Mouse (Mus musculus) erythroblast, embryonic 14.5 days (primary cell): ENCODE data around the gene Rbm6. TPM values are rescaled to one million over a fixed set of nuclear protein-coding genes. Genes with fewer than 3 reads are reported as not detected.

ENCODE experiments used
- H3K27me3 ChIP-seq: 2 replicates; pipeline ENCODE4 v1.6.1; 2012; ENCODE audit warnings: inconsistent platforms; ENCODE audit not compliant: control insufficient read depth
- H3K36me3 ChIP-seq: 2 replicates; pipeline ENCODE4 v1.6.1; 2012; ENCODE audit warnings: mild to moderate bottlenecking, inconsistent platforms; ENCODE audit not compliant: control insufficient read depth
- H3K4me1 ChIP-seq: 2 replicates; pipeline ENCODE4 v1.6.1; 2012; ENCODE audit warnings: inconsistent platforms; ENCODE audit not compliant: control insufficient read depth
- H3K4me3 ChIP-seq: replicated peaks from 2 replicates; pipeline ENCODE3; 2012; ENCODE audit warnings: moderate library complexity, mild to moderate bottlenecking, inconsistent platforms
- H3K9me3 ChIP-seq: 2 replicates; pipeline ENCODE4 v1.6.1; 2012; ENCODE audit warnings: low read length, inconsistent platforms, mixed read lengths; ENCODE audit not compliant: control insufficient read depth
- GATA1 ChIP-seq: IDR thresholded peaks from 2 replicates; pipeline ENCODE4 v1.6.1; 2012; ENCODE audit warnings: low read length, inconsistent platforms, mixed read lengths
- TAL1 ChIP-seq: IDR thresholded peaks from 3 replicates; pipeline ENCODE4 v1.6.1; 2012; ENCODE audit warnings: low read length, inconsistent platforms, mixed read lengths
- polyA plus RNA-seq: library from polyadenylated mRNA; stranded (reverse); fragments of >175 nt; gene quantifications from 2 replicates; pipeline ENCODE4 v1.2.3, GENCODE M21; 2012

Gene Rbm6
- polyA plus RNA-seq, 1 experiment = 2.9 TPM

GRCm38 (mm10) chr9:107770374-107771290 lies 102.4 kb downstream of the Rbm6 start, which contains the start of gene Rbm5:
TSS of gene Rbm5 (minus strand) at chr9:107770996.
- no peaks in the 10 kb centered on the region for H3K9me3 ChIP-seq
- TF ChIP-seq TAL1 (no peak), GATA1 (no peak; the same call in 1 of the 2 replicates)
- H3K4me3 ChIP-seq = peak within 1 kb of the TSS; percentile 79
- no peaks in the 10 kb centered on the region for H3K27me3 ChIP-seq
- peaks cover 74% of the 10 kb centered on the region for H3K36me3 ChIP-seq
- H3K4me1 ChIP-seq = peaks cover 30% of the 10 kb centered on the region

- Histone ChIP-seq H3K4me1 (peaks cover 30% of the 10 kb centered on the region), H3K9me3 (no peaks in the 10 kb centered on the region), H3K36me3 (peaks cover 74% of the 10 kb centered on the region), H3K4me3 (peak overlapping the region; percentile 79), H3K27me3 (no peaks in the 10 kb centered on the region)
- TF ChIP-seq GATA1 (no peak), TAL1 (no peak)
These were observed 103.0 kb downstream of the Rbm6 start for GRCm38 (mm10) chr9:107770037-107770373.

GRCm38 (mm10) chr9:107769445-107770000 lies 103.5 kb downstream of the Rbm6 start:
- H3K9me3 ChIP-seq = no peaks in the 10 kb centered on the region
- peak overlapping the region; percentile 79 for H3K4me3 ChIP-seq
- no peak for TF ChIP-seq GATA1
- TF ChIP-seq TAL1 = no peak
- peaks cover 74% of the 10 kb centered on the region for H3K36me3 ChIP-seq
- H3K27me3 ChIP-seq = no peaks in the 10 kb centered on the region
- peaks cover 30% of the 10 kb centered on the region for H3K4me1 ChIP-seq

- no peaks in the 10 kb centered on the region for H3K9me3 ChIP-seq
- TF ChIP-seq TAL1 (no peak), GATA1 (no peak)
- H3K4me1 ChIP-seq = peaks cover 30% of the 10 kb centered on the region
- H3K36me3 ChIP-seq = peaks cover 74% of the 10 kb centered on the region
- H3K27me3 ChIP-seq = no peaks in the 10 kb centered on the region
- peak overlapping the region; percentile 79 for H3K4me3 ChIP-seq
These were observed 104.2 kb downstream of the Rbm6 start for GRCm38 (mm10) chr9:107768851-107769250.

GRCm38 (mm10) chr9:107759593-107759992 lies 113.4 kb downstream of the Rbm6 start:
- H3K9me3 ChIP-seq = no peaks in the 10 kb centered on the region
- H3K36me3 ChIP-seq = peaks cover 100% of the 10 kb centered on the region
- H3K4me1 ChIP-seq = no peaks in the 10 kb centered on the region; the same call in 1 of the 2 replicates
- no peak for TF ChIP-seq TAL1
- TF ChIP-seq GATA1 = no peak
- H3K27me3 ChIP-seq = no peaks in the 10 kb centered on the region
- H3K4me3 ChIP-seq = no peak overlapping the region

GRCm38 (mm10) chr9:107750378-107750777 lies 122.7 kb downstream of the Rbm6 start:
- Histone ChIP-seq H3K4me3 (no peak overlapping the region), H3K9me3 (no peaks in the 10 kb centered on the region), H3K36me3 (peaks cover 96% of the 10 kb centered on the region), H3K27me3 (no peaks in the 10 kb centered on the region), H3K4me1 (peaks cover 19% of the 10 kb centered on the region)
- TF ChIP-seq GATA1 = no peak
- no peak for TF ChIP-seq TAL1

- peaks cover 19% of the 10 kb centered on the region for H3K4me1 ChIP-seq
- H3K36me3 ChIP-seq = peaks cover 99% of the 10 kb centered on the region
- H3K27me3 ChIP-seq = no peaks in the 10 kb centered on the region
- H3K9me3 ChIP-seq = no peaks in the 10 kb centered on the region
- no peak overlapping the region for H3K4me3 ChIP-seq
- TF ChIP-seq GATA1 (no peak), TAL1 (no peak)
These were observed 125.0 kb downstream of the Rbm6 start for GRCm38 (mm10) chr9:107748063-107748462.

- H3K9me3 ChIP-seq = no peaks in the 10 kb centered on the region
- no peaks in the 10 kb centered on the region for H3K27me3 ChIP-seq
These were observed 125.7 kb downstream of the Rbm6 start for GRCm38 (mm10) chr9:107747310-107747709.

GRCm38 (mm10) chr9:107746679-107747078 lies 126.4 kb downstream of the Rbm6 start:
- TF ChIP-seq GATA1 (no peak), TAL1 (no peak)
- no peak overlapping the region for H3K4me3 ChIP-seq
- peaks cover 99% of the 10 kb centered on the region for H3K36me3 ChIP-seq
- H3K27me3 ChIP-seq = no peaks in the 10 kb centered on the region
- H3K9me3 ChIP-seq = no peaks in the 10 kb centered on the region
- peaks cover 19% of the 10 kb centered on the region for H3K4me1 ChIP-seq

More at GRCm38 (mm10) chr9:107747310-107747709, 125.7 kb downstream of the Rbm6 start:
- Histone ChIP-seq H3K4me1 (peaks cover 19% of the 10 kb centered on the region), H3K36me3 (peaks cover 99% of the 10 kb centered on the region), H3K4me3 (no peak overlapping the region)
- TF ChIP-seq TAL1 = no peak
- no peak for TF ChIP-seq GATA1
